Mouse (Mus musculus): Measurements from ENCODE around the gene Nf2. TPM values are rescaled to one million over a fixed set of nuclear protein-coding genes. Genes with fewer than 3 reads are reported as not detected.
"Not testable (repeated sequence)": the region's sequence is repeated elsewhere in the genome, so short reads cannot be mapped to it uniquely, and the experiment has no call there.

Gene Nf2
- total RNA-seq, 2 experiments from 2014 or later: 91.2 to 102 TPM

DNA sequence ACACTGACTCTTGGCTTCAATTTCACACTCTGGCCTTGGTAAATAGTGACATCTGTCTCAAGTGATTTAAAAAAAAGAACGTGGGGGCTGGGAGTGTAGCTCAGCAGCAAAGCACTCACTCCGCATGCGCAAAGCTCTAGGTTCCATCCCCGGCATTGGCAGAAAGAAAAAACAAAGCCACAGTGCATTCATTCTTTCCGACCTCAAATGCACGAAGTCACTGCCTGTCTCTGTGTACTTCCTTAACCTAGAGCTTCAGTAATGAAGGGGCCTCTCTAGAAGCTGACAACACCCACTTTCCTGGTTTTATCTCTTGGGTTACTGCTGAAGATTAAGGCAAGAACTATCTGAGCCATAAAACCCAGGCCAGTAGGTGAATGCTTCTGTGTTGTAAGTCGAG is 45.4 kb downstream of the Nf2 start:
- Histone ChIP-seq H3K27ac (peak overlapping the region; percentile 73), H3K4me3 (no peak overlapping the region)
- no peak for TF ChIP-seq CTCF (conservative IDR thresholded peaks at IDR 0.05)
- DNase-seq (ENCODE audit: low spot score in 2 of 2): peak; percentile 44 to 61

- Histone ChIP-seq H3K27ac (peak overlapping the region; percentile 73), H3K4me3 (no peak overlapping the region)
- TF ChIP-seq CTCF (conservative IDR thresholded peaks at IDR 0.05): no peak
- no peak for DNase-seq (ENCODE audit: low spot score in 2 of 2)
These were observed 45.9 kb downstream of the Nf2 start for GRCm38 (mm10) chr11:4803426-4803825.

GRCm38 (mm10) chr11:4803008-4803407 is 46.3 kb downstream of the Nf2 start:
- DNase-seq (ENCODE audit: low spot score in 2 of 2): peak; percentile 57 to 81
- Histone ChIP-seq H3K27ac (peak overlapping the region; percentile 73), H3K4me3 (no peak overlapping the region)
- peak; percentile 34 for TF ChIP-seq CTCF (conservative IDR thresholded peaks at IDR 0.05)

GRCm38 (mm10) chr11:4802401-4802800 is 46.9 kb downstream of the Nf2 start:
- not testable (repeated sequence) for H3K27ac ChIP-seq; DNase-seq (ENCODE audit: low spot score in 2 of 2); H3K4me3 ChIP-seq

DNA sequence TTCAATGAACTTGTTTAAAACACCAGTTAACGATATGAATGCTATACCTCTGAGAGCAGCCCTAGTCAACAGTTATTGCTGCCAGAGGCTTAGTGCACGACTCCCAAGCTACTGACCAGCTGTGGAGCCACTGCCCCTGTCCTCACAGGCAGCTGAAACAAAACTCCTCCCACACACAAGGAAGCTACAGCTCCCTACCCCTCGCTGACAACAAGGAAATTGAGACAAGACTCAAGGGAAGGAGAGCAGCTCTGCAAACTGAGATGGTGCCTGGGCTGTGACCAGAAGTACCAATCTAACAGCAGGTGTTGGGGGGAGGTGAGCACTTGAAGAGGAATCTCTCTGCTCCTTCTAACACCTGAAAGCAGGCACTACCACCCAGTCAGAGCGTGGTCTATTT is 48.7 kb downstream of the Nf2 start:
- Histone ChIP-seq H3K27ac (no peak overlapping the region), H3K4me3 (no peak overlapping the region)
- no peak for DNase-seq (ENCODE audit: low spot score in 2 of 2)
- TF ChIP-seq CTCF (conservative IDR thresholded peaks at IDR 0.05): no peak

DNA sequence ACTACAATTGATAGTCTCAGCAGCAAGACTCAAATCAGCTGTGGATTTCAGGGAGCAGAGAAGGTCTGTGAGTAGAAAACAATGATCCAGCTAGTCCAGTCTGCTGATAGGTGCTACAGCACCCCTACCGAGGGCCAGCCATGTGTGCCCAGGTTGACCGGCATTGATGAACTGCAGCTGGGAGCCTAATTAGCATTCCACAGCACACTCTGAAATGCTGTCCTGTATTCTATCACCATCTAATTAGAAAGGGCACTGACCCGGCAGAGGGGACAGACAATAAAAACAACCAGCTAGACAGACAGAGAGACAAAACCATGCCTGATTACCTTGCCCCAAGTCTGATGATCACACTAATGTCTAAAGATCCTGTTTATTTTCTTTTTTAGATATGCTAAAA is 56.3 kb downstream of the Nf2 start:
- no peak overlapping the region for H3K4me3 ChIP-seq
- DNase-seq (ENCODE audit: low spot score in 2 of 2): no peak
- H3K27ac ChIP-seq: no peak overlapping the region
- no peak for TF ChIP-seq CTCF (conservative IDR thresholded peaks at IDR 0.05)

DNA sequence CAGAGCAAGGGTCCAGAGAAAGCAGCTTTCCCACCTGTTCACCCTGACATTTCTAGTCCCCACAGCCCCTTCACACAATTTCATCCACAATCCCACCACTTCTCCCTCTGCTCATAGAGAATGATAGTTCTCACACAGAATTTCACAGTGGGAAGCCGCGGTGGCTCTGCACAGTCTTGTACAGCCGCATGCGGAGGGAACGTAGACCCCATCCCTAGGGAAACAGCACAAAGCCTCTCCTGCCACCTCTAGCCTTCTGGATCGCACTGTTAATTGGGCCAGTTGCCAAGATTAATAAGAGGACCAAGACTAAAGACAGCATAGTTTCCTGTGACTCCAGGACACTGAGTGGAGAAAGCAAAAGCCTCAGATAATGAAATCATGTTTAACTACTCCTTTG is 57.8 kb downstream of the Nf2 start:
- TF ChIP-seq CTCF (conservative IDR thresholded peaks at IDR 0.05): no peak
- H3K4me3 ChIP-seq: no peak overlapping the region
- H3K27ac ChIP-seq: no peak overlapping the region
- no peak for DNase-seq (ENCODE audit: low spot score in 2 of 2)

GRCm38 (mm10) chr11:4789691-4790090 is 59.6 kb downstream of the Nf2 start:
- Histone ChIP-seq H3K27ac (no peak overlapping the region), H3K4me3 (no peak overlapping the region)
- DNase-seq (ENCODE audit: low spot score in 2 of 2): no peak
- TF ChIP-seq CTCF (conservative IDR thresholded peaks at IDR 0.05): no peak

DNA sequence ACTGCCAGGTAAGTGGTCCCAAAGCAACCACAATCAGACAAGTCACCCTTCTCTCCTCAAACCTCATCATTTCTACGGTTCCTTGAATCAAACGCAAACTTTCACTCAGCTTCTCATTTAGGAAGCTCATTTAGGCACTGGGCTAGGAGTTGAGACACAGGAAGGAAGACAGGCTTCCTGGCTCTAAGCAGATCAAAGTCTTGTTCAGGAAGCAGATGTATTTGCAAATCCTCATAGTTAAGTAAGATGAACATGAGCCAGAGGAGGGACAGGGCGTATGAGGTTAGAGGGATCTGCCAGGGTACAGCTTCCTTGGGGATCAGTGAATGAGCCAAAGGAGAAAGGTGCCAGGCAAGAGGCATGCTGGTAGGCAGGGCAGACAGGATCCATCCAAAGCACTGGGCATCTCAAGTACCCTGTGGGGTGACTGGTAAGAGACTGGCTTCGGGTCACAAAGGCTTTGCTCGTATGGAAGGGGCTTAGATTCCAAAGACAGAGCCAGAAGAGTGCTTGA is 64.7 kb downstream of the Nf2 start:
- TF ChIP-seq CTCF (conservative IDR thresholded peaks at IDR 0.05): no peak
- H3K4me3 ChIP-seq: no peak overlapping the region
- no peak for DNase-seq (ENCODE audit: low spot score in 2 of 2)

DNA sequence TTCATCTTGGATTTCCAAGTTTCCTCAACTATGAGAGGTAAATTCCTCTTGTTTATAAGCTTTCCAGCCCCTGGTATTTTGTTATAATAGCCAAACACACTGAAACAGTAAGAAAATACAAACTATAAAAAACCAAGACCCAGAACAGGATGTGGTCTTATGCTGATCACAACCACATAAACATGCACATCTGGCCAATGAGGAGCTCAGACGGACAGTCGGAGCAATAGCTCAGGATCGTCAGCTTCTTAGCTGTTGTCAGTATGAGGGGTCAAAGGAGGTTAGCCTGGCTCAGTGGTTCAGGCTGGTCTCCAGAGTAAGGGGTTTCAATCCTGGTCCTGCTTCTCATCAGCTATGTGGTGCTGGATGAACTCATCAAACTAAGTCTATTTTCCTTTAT is 66.2 kb downstream of the Nf2 start:
- DNase-seq (ENCODE audit: low spot score in 2 of 2): no peak
- Histone ChIP-seq H3K4me3 (no peak overlapping the region), H3K27ac (no peak overlapping the region)
- no peak for TF ChIP-seq CTCF (conservative IDR thresholded peaks at IDR 0.05)

More for the DNA sequence above, 64.7 kb downstream of the Nf2 start:
- no peak overlapping the region for H3K27ac ChIP-seq

DNA sequence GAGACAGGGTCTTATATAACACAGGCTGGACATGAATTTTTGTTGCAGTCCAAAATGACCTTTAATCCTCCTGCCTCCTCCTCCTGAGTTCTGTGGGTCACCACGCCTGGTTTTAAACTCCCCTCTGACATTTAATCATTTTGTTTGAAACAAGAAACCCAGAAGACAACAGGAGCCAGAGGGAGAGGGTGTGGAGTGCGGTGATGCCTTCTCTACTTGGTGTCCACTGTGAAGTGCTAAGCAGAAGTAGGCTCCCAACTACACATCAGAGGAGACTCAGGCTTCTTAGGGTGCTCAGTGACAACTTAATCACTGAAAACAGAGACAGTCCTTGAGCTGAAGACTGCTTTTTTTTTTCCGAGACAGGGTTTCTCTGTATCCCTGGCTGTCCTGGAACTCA is 68.4 kb downstream of the Nf2 start:
- H3K27ac ChIP-seq: no peak overlapping the region
- no peak for DNase-seq (ENCODE audit: low spot score in 2 of 2)
- TF ChIP-seq CTCF (conservative IDR thresholded peaks at IDR 0.05): no peak
- no peak overlapping the region for H3K4me3 ChIP-seq

DNA sequence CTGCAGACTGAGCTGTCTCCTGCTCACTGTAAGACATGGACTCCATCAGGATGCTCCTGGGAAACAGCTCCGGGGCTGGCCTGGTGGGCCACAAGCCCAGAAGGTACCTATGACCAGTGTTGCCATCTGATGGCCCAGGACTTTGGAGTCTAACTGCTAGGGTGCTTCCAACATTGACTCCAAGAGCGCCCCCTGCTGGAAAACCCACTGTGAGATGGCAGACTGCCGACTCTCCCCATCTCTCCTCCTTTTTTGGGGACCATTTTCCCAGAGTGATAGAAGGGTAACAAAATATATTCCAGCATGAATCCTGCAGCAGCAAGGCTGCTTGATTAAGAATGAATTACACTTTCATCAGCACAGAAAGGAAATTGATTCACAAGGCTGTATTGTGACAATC is 76.4 kb downstream of the Nf2 start:
- Histone ChIP-seq H3K4me3 (no peak overlapping the region), H3K27ac (peak overlapping the region; percentile 48; the same call in 1 of the 2 replicates)
- TF ChIP-seq CTCF (conservative IDR thresholded peaks at IDR 0.05): peak; percentile 86
- peak in 1 of 2 experiments; percentile 75 for DNase-seq (ENCODE audit: low spot score in 2 of 2)

- DNase-seq (ENCODE audit: low spot score in 2 of 2): no peak
- H3K27ac ChIP-seq: peak overlapping the region; percentile 48; the same call in 1 of the 2 replicates
- H3K4me3 ChIP-seq: no peak overlapping the region
- TF ChIP-seq CTCF (conservative IDR thresholded peaks at IDR 0.05): no peak
These were observed 77.6 kb downstream of the Nf2 start for GRCm38 (mm10) chr11:4771756-4772155.

GRCm38 (mm10) chr11:4769881-4770280 is 79.5 kb downstream of the Nf2 start:
- peak overlapping the region; percentile 78 for H3K27ac ChIP-seq
- no peak overlapping the region for H3K4me3 ChIP-seq
- no peak for TF ChIP-seq CTCF (conservative IDR thresholded peaks at IDR 0.05)
- no peak for DNase-seq (ENCODE audit: low spot score in 2 of 2)

DNA sequence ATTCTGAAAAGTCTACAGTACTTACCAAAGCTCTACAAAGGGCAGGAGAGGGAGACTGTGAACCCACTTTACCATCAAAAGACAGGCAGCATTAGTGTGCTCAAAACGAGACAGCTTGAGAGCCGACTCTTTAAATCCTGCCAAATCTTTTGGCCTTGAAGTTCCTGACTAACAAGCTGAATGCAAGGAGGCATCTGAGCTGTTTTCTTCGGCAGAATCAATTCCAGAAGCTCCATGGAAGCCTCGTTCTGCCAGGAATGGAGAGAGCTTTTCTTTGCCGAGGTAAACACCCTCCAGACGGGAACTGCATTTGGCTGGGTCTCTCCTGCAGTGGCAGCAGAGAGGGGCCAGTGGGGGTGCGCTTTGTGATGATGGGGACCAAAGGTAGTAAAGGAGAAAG is 80.0 kb downstream of the Nf2 start:
- H3K27ac ChIP-seq: peak overlapping the region; percentile 78
- TF ChIP-seq CTCF (conservative IDR thresholded peaks at IDR 0.05): no peak
- no peak overlapping the region for H3K4me3 ChIP-seq
- peak in 1 of 2 experiments; percentile 55 for DNase-seq (ENCODE audit: low spot score in 2 of 2)

Measured in layer of hippocampus, adult 2 months (tissue).